Mouse (Mus musculus): ENCODE measurements around the gene Nos3. TPM values are rescaled to one million over a fixed set of nuclear protein-coding genes. Genes with fewer than 3 reads are reported as not detected.

Nos3 gene
- total RNA-seq, 2 experiments from 2014 or later: 7.7 to 11.2 TPM

- DNase-seq: no peak
Observed at GRCm38 (mm10) chr5:24427285-24427633, 62.6 kb downstream of the Nos3 start.

GRCm38 (mm10) chr5:24427981-24428402, 63.4 kb downstream of the Nos3 start:
- DNase-seq: no peak

- no peak for DNase-seq
Observed at GRCm38 (mm10) chr5:24428596-24428995, 64.0 kb downstream of the Nos3 start.

GRCm38 (mm10) chr5:24433993-24434392, 69.4 kb downstream of the Nos3 start:
- no peak for DNase-seq

Other genes starting within 250 kb of the Nos3 start
- gene Nupl2, start 199.8 kb upstream of the Nos3 start, total RNA-seq (2021): 1 to 10 TPM; 6.2 to 7.6 TPM
- gene Kcnh2, start 13.2 kb upstream of the Nos3 start, total RNA-seq (2021): 10 to 100 TPM in 1 of 2 experiments, 1 to 10 TPM in 1; 5.4 to 10.8 TPM
- under 1 TPM; 0.23 to 0.26 TPM for gene Atg9b, start 27.3 kb downstream of the Nos3 start, total RNA-seq (2021)
- 10 to 100 TPM; 35.9 to 45.5 TPM for gene Abcb8, start 28.9 kb downstream of the Nos3 start, total RNA-seq (2021)
- under 1 TPM; 0.12 to 0.36 TPM for gene Asic3, start 48.6 kb downstream of the Nos3 start, total RNA-seq (2021)
- gene Cdk5, start 58.7 kb downstream of the Nos3 start, total RNA-seq (2021): 10 to 100 TPM; 15.5 to 17.5 TPM
- gene Slc4a2, start 59.0 kb downstream of the Nos3 start, total RNA-seq (2021): 10 to 100 TPM; 26.2 to 39.8 TPM
- 100 to 1,000 TPM; 124 to 142 TPM for gene Fastk, start 80.5 kb downstream of the Nos3 start, total RNA-seq (2021)
- gene Tmub1, start 83.0 kb downstream of the Nos3 start, total RNA-seq (2021): 1 to 10 TPM; 9.0 to 9.9 TPM
- gene Agap3, start 87.4 kb downstream of the Nos3 start, total RNA-seq (2021): 10 to 100 TPM; 61.0 to 61.8 TPM
- gene Gbx1, start 162.4 kb downstream of the Nos3 start, total RNA-seq (2021): not detected
- gene Asb10, start 176.2 kb downstream of the Nos3 start, total RNA-seq (2021): 10 to 100 TPM; 31.3 to 37.4 TPM
- gene 4931409K22Rik, start 192.0 kb downstream of the Nos3 start, total RNA-seq (2021): not detected
- gene Abcf2, start 212.7 kb downstream of the Nos3 start, total RNA-seq (2021): 10 to 100 TPM; 66.4 to 74.0 TPM
- gene Chpf2, start 221.9 kb downstream of the Nos3 start, total RNA-seq (2021): 10 to 100 TPM; 19.6 to 29.4 TPM

Measured in gastrocnemius, postnatal 10 days (tissue).